Mouse (Mus musculus): ENCODE results near the gene Fbxl13. TPM values are rescaled to one million over a fixed set of nuclear protein-coding genes. Genes with fewer than 3 reads are reported as not detected.

Fbxl13 gene
- polyA plus RNA-seq, 1 experiment from 2014 or later = 0.46 TPM

DNA sequence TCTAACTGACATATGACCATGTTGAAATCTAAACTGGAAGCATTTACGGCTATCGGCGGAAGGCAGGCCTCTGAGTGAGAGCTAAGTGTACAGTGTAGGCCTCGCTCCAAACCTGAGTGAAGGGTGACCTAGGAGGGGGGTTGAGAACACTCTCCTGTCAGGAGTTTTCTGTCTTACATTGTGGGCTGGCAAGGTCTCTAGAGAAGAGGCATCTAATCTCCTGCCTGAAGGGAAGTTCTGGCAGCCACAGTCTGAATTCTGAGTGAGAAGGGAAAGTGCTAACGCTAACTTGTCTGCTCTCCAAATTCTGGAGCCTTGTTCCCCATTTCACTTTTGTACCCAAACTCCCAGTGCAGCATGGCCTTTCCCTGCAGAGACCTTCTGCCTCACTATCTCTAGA lies 156.9 kb downstream of the Fbxl13 start:
- no peak overlapping the region for H3K4me2 ChIP-seq (ENCODE audit: low read length)
- no peak overlapping the region for H3K4me3 ChIP-seq (replicated peaks; ENCODE audit: low read depth, low read length)
- no peak for TF ChIP-seq CTCF (IDR thresholded peaks at IDR 0.05; ENCODE audit: low read depth)
- WGBS = 86% methylated on average over 5 of the region's 5 CpGs
- no peaks in the 10 kb centered on the region for H3K27me3 ChIP-seq (ENCODE audit: insufficient read depth, low read length)
- no peak overlapping the region for H3K9ac ChIP-seq (ENCODE audit: low read depth, low read length)
- DNase-seq (ENCODE audit: low spot score) (no peak), ATAC-seq (replicated peaks; ENCODE audit: low FRiP score, low read depth) (no peak)
- no peaks in the 10 kb centered on the region for H3K9me3 ChIP-seq (replicated peaks; ENCODE audit: low read length)
- H3K36me3 ChIP-seq (ENCODE audit: insufficient read depth, low read length) = no peaks in the 10 kb centered on the region
- no peaks in the 10 kb centered on the region for H3K4me1 ChIP-seq (replicated peaks; ENCODE audit: insufficient read depth, low read length)
- H3K27ac ChIP-seq = no peak overlapping the region

DNA sequence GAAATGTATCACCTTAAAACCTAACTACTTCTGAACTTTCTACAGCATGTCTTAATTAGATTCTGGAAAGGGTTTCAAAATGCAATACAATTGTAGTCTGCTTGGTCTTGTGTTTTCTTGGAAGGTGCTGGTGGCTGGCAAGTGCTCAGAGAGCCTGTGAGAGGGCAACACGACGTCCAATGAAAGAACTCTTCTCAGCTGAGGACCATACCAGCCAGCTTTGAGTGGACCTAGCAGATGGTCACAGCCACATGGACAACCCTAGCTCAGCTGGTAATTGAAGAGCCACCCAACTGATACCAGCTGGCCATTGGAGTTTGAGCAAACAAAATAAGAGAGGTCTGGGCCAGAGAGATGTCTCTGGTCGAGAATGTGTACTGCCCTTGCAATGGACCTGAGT lies 157.7 kb downstream of the Fbxl13 start:
- 91% methylated on average over 3 of the region's 3 CpGs for WGBS

DNA sequence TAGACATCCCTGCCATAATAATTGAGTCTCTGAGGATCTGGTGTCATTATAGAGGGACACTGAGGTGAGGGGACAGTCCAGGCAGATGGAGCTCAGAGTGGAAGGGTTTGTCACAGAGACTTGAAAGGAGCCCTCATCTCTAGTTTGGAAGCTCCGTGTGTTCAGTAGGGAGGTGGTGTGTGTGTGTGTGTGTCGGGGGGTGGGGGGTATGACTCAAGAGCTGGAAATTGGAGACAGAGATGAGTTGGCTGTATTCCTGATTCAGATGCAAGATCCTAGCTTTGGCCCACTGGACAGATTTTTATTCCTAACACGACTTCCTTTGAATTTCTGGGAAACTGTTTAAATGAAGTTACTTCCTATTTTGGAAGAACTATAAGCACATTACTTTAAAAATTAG lies 158.1 kb downstream of the Fbxl13 start:
- Histone ChIP-seq H3K27me3 (ENCODE audit: insufficient read depth, low read length) (no peaks in the 10 kb centered on the region), H3K9ac (ENCODE audit: low read depth, low read length) (no peak overlapping the region), H3K4me2 (ENCODE audit: low read length) (no peak overlapping the region), H3K36me3 (ENCODE audit: insufficient read depth, low read length) (no peaks in the 10 kb centered on the region), H3K9me3 (replicated peaks; ENCODE audit: low read length) (no peaks in the 10 kb centered on the region), H3K27ac (no peak overlapping the region), H3K4me1 (replicated peaks; ENCODE audit: insufficient read depth, low read length) (no peaks in the 10 kb centered on the region), H3K4me3 (replicated peaks; ENCODE audit: low read depth, low read length) (no peak overlapping the region)
- no peak for TF ChIP-seq CTCF (IDR thresholded peaks at IDR 0.05; ENCODE audit: low read depth)
- no peak for DNase-seq (ENCODE audit: low spot score)
- no peak for ATAC-seq (replicated peaks; ENCODE audit: low FRiP score, low read depth)
- WGBS = 60% methylated on average over 3 of the region's 3 CpGs

More for the DNA sequence above, 157.7 kb downstream of the Fbxl13 start:
- no peaks in the 10 kb centered on the region for H3K27me3 ChIP-seq (ENCODE audit: insufficient read depth, low read length)
- no peak overlapping the region for H3K4me2 ChIP-seq (ENCODE audit: low read length)
- H3K27ac ChIP-seq = no peak overlapping the region
- no peaks in the 10 kb centered on the region for H3K36me3 ChIP-seq (ENCODE audit: insufficient read depth, low read length)
- ATAC-seq (replicated peaks; ENCODE audit: low FRiP score, low read depth) = no peak
- no peak for DNase-seq (ENCODE audit: low spot score)
- H3K9me3 ChIP-seq (replicated peaks; ENCODE audit: low read length) = no peaks in the 10 kb centered on the region
- H3K9ac ChIP-seq (ENCODE audit: low read depth, low read length) = no peak overlapping the region
- H3K4me3 ChIP-seq (replicated peaks; ENCODE audit: low read depth, low read length) = no peak overlapping the region
- H3K4me1 ChIP-seq (replicated peaks; ENCODE audit: insufficient read depth, low read length) = no peaks in the 10 kb centered on the region
- TF ChIP-seq CTCF (IDR thresholded peaks at IDR 0.05; ENCODE audit: low read depth) = no peak

DNA sequence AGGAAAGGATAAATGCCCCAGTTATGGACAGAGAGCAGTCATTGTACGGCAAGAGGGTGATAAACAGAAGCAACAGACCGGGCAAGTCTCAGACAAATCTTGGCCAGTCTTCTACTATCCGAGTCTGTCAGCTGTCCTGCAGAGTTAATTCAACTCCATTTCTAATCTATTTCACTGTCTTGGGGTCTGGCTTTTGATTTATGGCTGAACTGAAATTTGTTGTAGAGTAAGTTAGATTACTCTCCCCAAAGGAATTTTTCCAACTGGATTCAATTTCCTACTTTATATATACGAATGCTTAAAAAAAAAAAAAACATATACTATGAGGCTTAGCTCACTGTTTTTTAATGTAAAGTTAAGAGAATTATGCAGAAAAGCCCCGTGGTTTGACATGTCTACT lies 158.6 kb downstream of the Fbxl13 start:
- no peak overlapping the region for H3K4me2 ChIP-seq (ENCODE audit: low read length)
- TF ChIP-seq CTCF (IDR thresholded peaks at IDR 0.05; ENCODE audit: low read depth) = no peak
- WGBS = 59% methylated on average over 5 of the region's 5 CpGs
- H3K27me3 ChIP-seq (ENCODE audit: insufficient read depth, low read length) = no peaks in the 10 kb centered on the region
- H3K36me3 ChIP-seq (ENCODE audit: insufficient read depth, low read length) = no peaks in the 10 kb centered on the region
- no peaks in the 10 kb centered on the region for H3K4me1 ChIP-seq (replicated peaks; ENCODE audit: insufficient read depth, low read length)
- H3K4me3 ChIP-seq (replicated peaks; ENCODE audit: low read depth, low read length) = no peak overlapping the region
- H3K9ac ChIP-seq (ENCODE audit: low read depth, low read length) = no peak overlapping the region
- no peak overlapping the region for H3K27ac ChIP-seq
- H3K9me3 ChIP-seq (replicated peaks; ENCODE audit: low read length) = no peaks in the 10 kb centered on the region
- no peak for DNase-seq (ENCODE audit: low spot score)
- ATAC-seq (replicated peaks; ENCODE audit: low FRiP score, low read depth) = no peak

DNA sequence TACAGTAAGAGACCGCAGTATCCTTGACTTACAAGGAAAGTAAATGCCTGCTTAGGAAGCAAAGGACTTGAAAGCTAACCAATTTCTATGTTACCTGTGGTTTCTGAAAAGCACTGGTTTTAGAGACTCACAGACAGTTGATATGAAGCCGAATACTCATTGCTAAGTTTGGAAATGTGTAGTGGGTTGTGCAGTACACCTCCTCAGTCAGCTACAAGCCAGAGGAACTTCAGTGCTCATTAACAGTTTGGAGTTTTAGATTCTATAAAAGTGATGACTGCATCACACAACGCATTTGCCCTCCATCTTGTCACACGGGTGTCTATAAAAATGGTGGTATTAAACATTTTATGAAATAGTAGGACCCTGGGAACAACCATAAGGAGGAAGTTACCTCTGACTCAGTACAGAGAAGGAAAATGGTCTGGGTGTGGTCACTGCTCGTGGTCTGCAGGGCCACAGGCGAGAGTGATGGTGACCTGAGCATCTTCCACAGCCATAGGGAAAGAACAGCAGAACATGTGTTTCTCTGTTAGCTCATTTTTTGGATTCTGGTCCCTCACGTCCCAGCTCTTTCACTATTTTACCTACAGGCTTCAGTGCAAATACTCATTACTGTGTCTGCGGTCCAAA lies 160.1 kb downstream of the Fbxl13 start:
- H3K4me2 ChIP-seq (ENCODE audit: low read length) = no peak overlapping the region
- no peak overlapping the region for H3K9ac ChIP-seq (ENCODE audit: low read depth, low read length)
- no peak for TF ChIP-seq CTCF (IDR thresholded peaks at IDR 0.05; ENCODE audit: low read depth)
- no peaks in the 10 kb centered on the region for H3K27me3 ChIP-seq (ENCODE audit: insufficient read depth, low read length)
- 95% methylated on average over 8 of the region's 8 CpGs for WGBS
- H3K4me3 ChIP-seq (replicated peaks; ENCODE audit: low read depth, low read length) = no peak overlapping the region
- no peak for ATAC-seq (replicated peaks; ENCODE audit: low FRiP score, low read depth)
- H3K36me3 ChIP-seq (ENCODE audit: insufficient read depth, low read length) = no peaks in the 10 kb centered on the region
- DNase-seq (ENCODE audit: low spot score) = no peak
- no peaks in the 10 kb centered on the region for H3K9me3 ChIP-seq (replicated peaks; ENCODE audit: low read length)
- no peaks in the 10 kb centered on the region for H3K4me1 ChIP-seq (replicated peaks; ENCODE audit: insufficient read depth, low read length)
- no peak overlapping the region for H3K27ac ChIP-seq

DNA sequence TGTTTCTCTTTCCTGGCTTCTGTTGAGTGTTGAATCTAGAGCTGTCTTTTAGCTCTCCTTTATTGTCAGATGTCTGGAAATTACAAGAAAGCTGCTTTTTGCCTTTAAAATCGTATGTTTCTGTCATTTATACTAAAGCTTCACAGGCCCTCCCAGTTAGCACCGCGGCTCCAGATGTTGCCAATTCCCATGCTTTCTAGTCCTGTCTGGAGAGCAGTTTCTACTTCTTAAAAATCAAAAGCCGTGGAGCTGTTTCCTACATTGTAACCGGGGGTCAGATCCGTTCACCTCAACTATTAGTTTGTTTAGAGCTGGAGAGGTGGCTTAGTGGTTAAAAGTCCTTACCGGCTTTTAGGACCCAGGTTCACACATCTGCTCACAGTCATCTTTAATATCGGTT lies 162.2 kb downstream of the Fbxl13 start:
- WGBS = 73% methylated on average over 8 of the region's 8 CpGs
- no peaks in the 10 kb centered on the region for H3K4me1 ChIP-seq (replicated peaks; ENCODE audit: insufficient read depth, low read length)
- no peak for TF ChIP-seq CTCF (IDR thresholded peaks at IDR 0.05; ENCODE audit: low read depth)
- no peak overlapping the region for H3K4me3 ChIP-seq (replicated peaks; ENCODE audit: low read depth, low read length)
- H3K36me3 ChIP-seq (ENCODE audit: insufficient read depth, low read length) = no peaks in the 10 kb centered on the region
- H3K27ac ChIP-seq = no peak overlapping the region
- H3K4me2 ChIP-seq (ENCODE audit: low read length) = no peak overlapping the region
- ATAC-seq (replicated peaks; ENCODE audit: low FRiP score, low read depth) (no peak), DNase-seq (ENCODE audit: low spot score) (no peak)
- H3K9ac ChIP-seq (ENCODE audit: low read depth, low read length) = no peak overlapping the region
- H3K27me3 ChIP-seq (ENCODE audit: insufficient read depth, low read length) = no peaks in the 10 kb centered on the region
- no peaks in the 10 kb centered on the region for H3K9me3 ChIP-seq (replicated peaks; ENCODE audit: low read length)

Data from kidney, postnatal 0 days (tissue).